Mouse (Mus musculus) liver, adult 2 months (tissue): Measurements from ENCODE around the gene Tecpr2. TPM values are rescaled to one million over a fixed set of nuclear protein-coding genes. Genes with fewer than 3 reads are reported as not detected.

Experiments used
- DNase-seq: peaks from one replicate; pipeline ENCODE4 v3.0.0-alpha.2; 2011; ENCODE audit warnings: low read depth, low spot score; ENCODE audit errors: extremely low read depth
- H3K27ac ChIP-seq: fragments of 200-500 bp; replicated peaks from 2 replicates; pipeline ENCODE4 v1.5.1; 2012; ENCODE audit warnings: low read depth, mild to moderate bottlenecking, control low read depth, inconsistent platforms, low read length; ENCODE audit not compliant: insufficient read depth
- H3K27me3 ChIP-seq: fragments of 200-500 bp; 2 replicates; pipeline ENCODE4 v1.6.1; 2012; ENCODE audit warnings: mild to moderate bottlenecking, moderate library complexity, low read length, inconsistent platforms; ENCODE audit not compliant: control insufficient read depth, insufficient read depth
- H3K36me3 ChIP-seq: fragments of 200-500 bp; 2 replicates; pipeline ENCODE4 v1.6.1; 2012; ENCODE audit warnings: low read length, inconsistent platforms; ENCODE audit not compliant: control insufficient read depth, insufficient read depth
- H3K4me1 ChIP-seq: fragments of 200-500 bp; 2 replicates; pipeline ENCODE4 v1.6.1; 2011; ENCODE audit warnings: low read length; ENCODE audit not compliant: control insufficient read depth, insufficient read depth
- H3K4me3 ChIP-seq: fragments of 200-500 bp; 2 replicates; pipeline ENCODE4 v1.5.1; 2011; ENCODE audit warnings: low read depth, mild to moderate bottlenecking, control low read depth, low read length, moderate library complexity; ENCODE audit not compliant: insufficient read depth
- H3K79me2 ChIP-seq: fragments of 200-500 bp; 2 replicates; pipeline ENCODE4 v1.6.1; 2012; ENCODE audit warnings: inconsistent platforms, mild to moderate bottlenecking, low read length, moderate library complexity; ENCODE audit not compliant: control insufficient read depth, insufficient read depth
- H3K9ac ChIP-seq: fragments of 200-500 bp; 2 replicates; pipeline ENCODE4 v1.6.1; 2012; ENCODE audit warnings: low read depth, mild to moderate bottlenecking, control low read depth, inconsistent platforms, low read length
- CTCF ChIP-seq: fragments of 200-500 bp; IDR thresholded peaks from 2 replicates; pipeline ENCODE4 v1.5.1; 2011; ENCODE audit warnings: low read depth, low read length, control low read depth
- POLR2A ChIP-seq: fragments of 200-500 bp; IDR thresholded peaks from 2 replicates; pipeline ENCODE4 v1.6.1; 2011; ENCODE audit warnings: low read length, control low read depth; ENCODE audit not compliant: insufficient read depth; ENCODE audit errors: extremely low read depth
- WGBS: fragments of 180-500 bp; shearing (Covaris S2); methylation state at CpG from one replicate; pipeline ENCODE4 v1.1.7; 2018; 5-methylcytosine and 5-hydroxymethylcytosine counted together
- polyA plus RNA-seq: library from polyadenylated mRNA; depleted of rRNA; stranded (reverse); fragments of >200 nt; gene quantifications from 2 replicates; pipeline ENCODE4 v1.2.3, GENCODE M21; 2012
- total RNA-seq: library from RNA; depleted of rRNA; stranded (reverse); fragments of >200 nt; gene quantifications from 2 replicates; pipeline ENCODE4 v1.2.3, GENCODE M21; 2014

Tecpr2 gene
- total and polyA plus RNA-seq, 2 experiments = 2.5 to 3.8 TPM

DNA sequence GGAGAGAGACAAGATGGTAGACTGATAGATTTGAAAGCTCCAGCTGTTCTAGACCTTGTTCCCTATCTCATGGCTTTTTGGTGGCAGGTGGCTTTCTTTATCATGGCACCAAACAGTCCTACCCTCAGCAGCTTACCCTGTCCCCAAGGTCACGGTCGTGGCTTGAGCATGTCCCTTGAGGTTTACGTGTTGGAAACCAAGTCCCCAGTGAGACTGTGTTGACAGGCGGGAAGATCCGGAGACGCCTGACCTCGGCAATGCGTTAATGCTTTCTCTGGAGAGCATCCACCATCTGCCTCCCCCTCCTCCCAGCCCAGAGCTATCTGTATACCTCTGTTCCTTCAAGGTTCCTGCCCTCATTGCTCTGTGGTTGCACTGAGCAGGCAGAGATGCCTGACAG is 94.7 kb downstream of the Tecpr2 start:
- peaks cover 2% of the 10 kb centered on the region; the same call in 1 of the 2 replicates for H3K4me1 ChIP-seq
- no peaks in the 10 kb centered on the region for H3K27me3 ChIP-seq
- no peak overlapping the region for H3K9ac ChIP-seq
- 94% methylated on average over 8 of the region's 8 CpGs for WGBS
- DNase-seq = no peak
- H3K27ac ChIP-seq = no peak overlapping the region
- no peaks in the 10 kb centered on the region for H3K79me2 ChIP-seq
- no peak overlapping the region for H3K4me3 ChIP-seq
- TF ChIP-seq POLR2A (no peak), CTCF (no peak)
- H3K36me3 ChIP-seq = no peaks in the 10 kb centered on the region

DNA sequence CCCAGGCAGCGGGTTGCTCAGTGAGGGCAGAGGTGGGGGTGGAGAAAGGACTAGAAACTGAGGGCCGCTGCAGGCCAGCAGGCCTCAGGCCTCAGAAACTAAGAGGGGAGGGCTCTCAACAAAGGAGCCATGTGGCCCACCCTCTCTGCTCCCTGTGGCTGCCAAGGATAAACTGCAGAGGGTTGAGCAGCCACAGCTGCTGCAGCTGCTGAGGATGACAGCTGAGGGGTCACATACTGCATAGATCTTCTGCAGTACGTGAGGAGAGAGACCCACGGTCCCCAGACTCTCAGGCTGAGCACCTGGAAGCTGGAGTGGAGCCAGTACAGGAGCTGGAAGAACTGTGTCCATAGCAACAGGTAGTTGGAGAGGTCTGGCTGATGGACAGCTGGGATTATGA is 95.5 kb downstream of the Tecpr2 start:
- H3K79me2 ChIP-seq = no peaks in the 10 kb centered on the region
- no peak overlapping the region for H3K9ac ChIP-seq
- TF ChIP-seq CTCF (no peak), POLR2A (no peak)
- H3K27ac ChIP-seq = no peak overlapping the region
- H3K36me3 ChIP-seq = no peaks in the 10 kb centered on the region
- no peak for DNase-seq
- WGBS = 87% methylated on average over 4 of the region's 4 CpGs
- H3K4me1 ChIP-seq = no peaks in the 10 kb centered on the region
- H3K27me3 ChIP-seq = no peaks in the 10 kb centered on the region
- H3K4me3 ChIP-seq = no peak overlapping the region

DNA sequence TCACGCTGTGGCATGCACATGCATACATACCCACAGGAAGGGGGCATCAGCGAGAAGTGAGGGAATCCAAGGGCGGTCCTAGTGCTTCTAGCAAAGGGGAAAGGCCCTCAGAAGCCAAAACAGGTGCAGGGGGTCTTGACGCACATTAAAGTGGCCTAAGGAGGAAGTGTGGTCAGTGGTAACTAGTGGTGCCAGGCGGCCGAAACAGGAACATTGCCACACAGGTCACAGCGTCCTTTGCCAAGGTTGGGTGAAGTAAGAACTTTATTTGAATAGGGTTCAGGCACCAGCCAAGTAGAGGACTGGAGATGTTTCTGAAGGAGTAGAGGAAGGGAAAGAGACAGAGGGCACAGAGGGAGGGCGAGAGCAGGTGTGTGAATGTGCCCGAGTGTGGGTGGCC is 96.1 kb downstream of the Tecpr2 start:
- TF ChIP-seq POLR2A (no peak), CTCF (no peak)
- no peaks in the 10 kb centered on the region for H3K4me1 ChIP-seq
- no peak overlapping the region for H3K4me3 ChIP-seq
- no peaks in the 10 kb centered on the region for H3K36me3 ChIP-seq
- H3K27me3 ChIP-seq = no peaks in the 10 kb centered on the region
- no peak overlapping the region for H3K9ac ChIP-seq
- whole genome bisulfite sequencing = 69% methylated on average over 9 of the region's 9 CpGs
- no peak overlapping the region for H3K27ac ChIP-seq
- H3K79me2 ChIP-seq = no peaks in the 10 kb centered on the region
- DNase-seq = peak; percentile 67

DNA sequence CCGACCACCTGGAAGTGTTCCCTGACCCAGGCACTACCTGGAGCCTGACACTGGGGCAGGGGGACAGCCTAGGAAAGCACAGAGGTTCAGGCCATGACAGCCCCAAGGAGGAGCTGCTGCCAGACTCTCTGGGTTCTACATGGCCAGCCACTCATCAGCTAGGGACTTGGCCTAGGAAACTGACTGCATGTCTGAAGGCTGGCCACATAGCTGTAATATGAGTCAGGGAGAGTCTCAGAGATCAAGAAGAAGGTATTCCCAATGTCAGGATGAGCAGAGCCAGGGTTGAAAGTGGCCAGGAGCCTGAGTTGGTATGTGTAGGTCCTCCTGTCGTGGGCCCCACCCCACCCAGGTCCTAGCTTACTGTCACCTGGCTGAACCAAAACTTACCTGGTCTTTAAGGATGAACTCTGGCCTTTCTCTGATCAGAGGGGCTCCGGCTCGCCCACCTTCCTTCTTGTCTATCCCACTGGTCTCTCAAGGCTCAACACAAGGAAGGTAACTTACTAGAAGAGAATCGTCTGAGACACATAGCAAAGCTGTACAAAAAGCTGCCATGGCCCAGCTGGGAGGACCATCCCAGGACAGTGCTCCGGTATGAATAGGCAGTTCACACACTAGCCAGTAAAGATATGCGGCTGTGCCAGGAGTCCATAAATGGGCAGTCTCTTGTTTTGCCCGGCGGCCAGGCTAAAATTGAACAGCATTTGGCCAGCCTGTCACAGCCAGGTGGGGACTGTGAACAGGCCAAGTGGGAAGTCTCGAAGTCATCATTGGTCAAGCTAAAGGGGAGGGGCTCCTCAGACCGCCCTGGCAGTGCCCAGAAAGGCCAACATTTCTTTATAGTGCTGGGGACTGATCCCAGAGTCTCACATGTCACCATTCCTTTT is 97.7 kb downstream of the Tecpr2 start:
- DNase-seq = peak; percentile 74
- Histone ChIP-seq H3K4me1 (no peaks in the 10 kb centered on the region), H3K27me3 (no peaks in the 10 kb centered on the region), H3K36me3 (no peaks in the 10 kb centered on the region), H3K4me3 (no peak overlapping the region), H3K9ac (no peak overlapping the region), H3K79me2 (no peaks in the 10 kb centered on the region), H3K27ac (no peak overlapping the region)
- WGBS = 75% methylated on average over 11 of the region's 11 CpGs
- TF ChIP-seq CTCF (no peak), POLR2A (no peak)

DNA sequence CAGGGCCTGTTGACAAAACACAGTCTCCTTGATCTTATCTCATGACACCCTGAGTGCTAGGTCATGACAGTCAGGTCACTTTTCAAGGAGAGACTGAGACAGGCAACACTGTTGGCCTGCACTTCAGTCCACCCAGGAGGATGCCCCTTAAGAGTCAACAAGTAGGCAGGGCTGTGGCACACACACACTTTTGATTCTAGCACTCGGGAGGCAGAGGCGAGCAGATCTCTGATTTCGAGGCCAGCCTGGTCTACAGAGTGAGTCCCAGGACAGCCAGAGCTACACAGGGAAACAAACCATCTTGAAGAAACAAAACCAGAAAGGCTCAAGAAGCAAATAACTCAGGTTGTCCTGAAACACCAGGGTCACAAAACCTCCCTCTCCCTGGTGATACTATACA is 100.3 kb downstream of the Tecpr2 start:
- Histone ChIP-seq H3K36me3 (no peaks in the 10 kb centered on the region), H3K4me3 (no peak overlapping the region), H3K4me1 (no peaks in the 10 kb centered on the region), H3K27ac (no peak overlapping the region), H3K27me3 (no peaks in the 10 kb centered on the region), H3K9ac (no peak overlapping the region), H3K79me2 (no peaks in the 10 kb centered on the region)
- TF ChIP-seq CTCF (no peak), POLR2A (no peak)
- 93% methylated on average over 3 of the region's 3 CpGs for WGBS
- no peak for DNase-seq

DNA sequence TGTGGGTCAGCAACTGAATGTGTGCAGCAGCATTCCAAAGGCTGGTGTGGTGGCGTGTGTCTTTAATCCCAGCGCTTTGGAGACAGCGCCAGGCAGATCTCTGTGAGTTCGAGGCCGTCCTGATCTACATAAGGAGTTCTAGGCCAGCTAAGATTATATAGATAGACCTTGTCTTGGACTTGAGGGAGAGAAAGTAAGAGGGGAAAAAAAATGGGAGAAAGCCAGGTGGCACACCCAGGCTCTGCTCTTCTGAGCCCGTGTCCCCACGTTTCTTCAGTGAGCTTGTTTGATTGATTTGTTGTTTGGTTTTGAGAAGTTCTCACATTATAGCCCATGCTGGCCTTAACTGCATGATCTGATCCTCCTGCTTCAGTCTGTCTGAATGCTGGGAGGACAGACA is 101.4 kb downstream of the Tecpr2 start:
- H3K36me3 ChIP-seq = no peaks in the 10 kb centered on the region
- DNase-seq = no peak
- H3K4me3 ChIP-seq = no peak overlapping the region
- no peak overlapping the region for H3K27ac ChIP-seq
- 94% methylated on average over 7 of the region's 7 CpGs for WGBS
- TF ChIP-seq POLR2A (no peak), CTCF (no peak)
- H3K27me3 ChIP-seq = no peaks in the 10 kb centered on the region
- H3K4me1 ChIP-seq = no peaks in the 10 kb centered on the region
- no peak overlapping the region for H3K9ac ChIP-seq
- no peaks in the 10 kb centered on the region for H3K79me2 ChIP-seq
